Mouse (Mus musculus): ENCODE results near the gene Zdhhc17. TPM values are rescaled to one million over a fixed set of nuclear protein-coding genes. Genes with fewer than 3 reads are reported as not detected.

The Zdhhc17 gene
- polyA plus RNA-seq, 1 experiment, result 31.6 TPM

DNA sequence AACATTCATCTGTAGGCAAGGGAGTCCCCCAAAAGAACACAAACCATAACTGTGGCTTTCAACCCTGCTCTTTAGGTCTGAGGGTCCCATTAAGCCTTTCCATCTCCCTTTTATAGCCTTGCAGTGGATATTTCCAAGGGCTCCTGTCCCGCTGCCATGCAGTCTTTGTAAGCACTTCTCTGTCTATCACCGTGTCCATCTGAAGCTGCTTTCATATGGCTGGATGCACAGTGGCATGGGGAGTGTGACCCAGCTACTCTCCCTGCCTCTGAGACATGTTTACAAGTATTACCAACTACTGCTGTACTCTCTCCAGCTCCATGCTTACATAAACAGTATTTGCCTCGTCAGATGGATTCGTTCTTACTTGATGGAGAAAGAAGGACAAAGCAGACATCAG is 62.4 kb downstream of the Zdhhc17 start:
- H3K27ac ChIP-seq (ENCODE audit: insufficient read depth, low read length), result no peak overlapping the region
- 0 out of 2 replicates have a peak, but pooled peaks cover 2% of the 10 kb centered on the region for H3K4me1 ChIP-seq (ENCODE audit: control insufficient read depth, insufficient read depth, low read length)
- TF ChIP-seq POLR2A (IDR thresholded peaks at IDR 0.05; ENCODE audit: low read depth, low read length), result no peak
- no peak for TF ChIP-seq CTCF (IDR thresholded peaks at IDR 0.05; ENCODE audit: borderline replicate concordance, insufficient read depth, low read length)
- no peak overlapping the region for H3K4me3 ChIP-seq (ENCODE audit: insufficient read depth, low read length)

DNA sequence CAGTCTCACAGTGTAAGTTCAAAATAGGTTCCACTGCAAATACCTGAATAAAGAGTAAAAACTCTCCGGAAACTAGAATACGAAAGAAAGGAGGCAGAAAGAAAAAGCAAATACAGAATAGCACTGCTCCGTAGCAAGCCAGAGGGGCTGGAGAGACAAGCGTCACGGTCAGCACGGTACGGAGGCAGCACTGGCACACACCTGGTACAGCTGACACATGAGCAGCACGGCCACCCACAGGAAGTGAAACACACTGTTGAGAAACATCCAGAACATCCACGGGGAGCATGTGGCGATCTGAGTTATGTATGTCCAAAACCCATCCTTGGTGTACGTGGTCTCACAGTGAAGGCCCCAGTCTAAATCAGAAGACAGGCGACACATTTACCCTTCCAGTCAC is 64.0 kb downstream of the Zdhhc17 start:
- H3K4me3 ChIP-seq (ENCODE audit: insufficient read depth, low read length), result no peak overlapping the region
- TF ChIP-seq CTCF (IDR thresholded peaks at IDR 0.05; ENCODE audit: borderline replicate concordance, insufficient read depth, low read length) (no peak), POLR2A (IDR thresholded peaks at IDR 0.05; ENCODE audit: low read depth, low read length) (no peak)
- no peaks in the 10 kb centered on the region for H3K4me1 ChIP-seq (ENCODE audit: control insufficient read depth, insufficient read depth, low read length)
- H3K27ac ChIP-seq (ENCODE audit: insufficient read depth, low read length), result no peak overlapping the region

DNA sequence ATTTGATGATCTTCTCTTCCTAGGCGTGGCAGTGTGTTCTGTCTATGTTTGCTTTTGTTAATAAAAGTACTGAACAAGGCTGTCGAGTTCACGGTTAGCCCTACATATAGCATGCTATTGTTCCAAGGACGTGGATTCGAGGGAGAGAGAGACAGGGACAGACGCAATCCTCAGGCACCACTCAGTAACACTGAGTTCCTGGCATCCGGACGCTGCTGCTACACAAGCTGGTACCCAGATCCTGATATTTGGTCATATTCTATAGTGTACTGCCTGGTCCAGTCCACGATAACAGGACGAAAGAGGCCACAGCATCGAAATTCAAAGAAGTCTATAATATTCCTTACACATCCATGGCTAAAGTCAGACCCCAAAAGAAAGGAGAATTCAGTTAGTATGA is 65.8 kb downstream of the Zdhhc17 start:
- no peaks in the 10 kb centered on the region for H3K4me1 ChIP-seq (ENCODE audit: control insufficient read depth, insufficient read depth, low read length)
- no peak overlapping the region for H3K4me3 ChIP-seq (ENCODE audit: insufficient read depth, low read length)
- H3K27ac ChIP-seq (ENCODE audit: insufficient read depth, low read length), result no peak overlapping the region
- TF ChIP-seq CTCF (IDR thresholded peaks at IDR 0.05; ENCODE audit: borderline replicate concordance, insufficient read depth, low read length), result no peak
- no peak for TF ChIP-seq POLR2A (IDR thresholded peaks at IDR 0.05; ENCODE audit: low read depth, low read length)

DNA sequence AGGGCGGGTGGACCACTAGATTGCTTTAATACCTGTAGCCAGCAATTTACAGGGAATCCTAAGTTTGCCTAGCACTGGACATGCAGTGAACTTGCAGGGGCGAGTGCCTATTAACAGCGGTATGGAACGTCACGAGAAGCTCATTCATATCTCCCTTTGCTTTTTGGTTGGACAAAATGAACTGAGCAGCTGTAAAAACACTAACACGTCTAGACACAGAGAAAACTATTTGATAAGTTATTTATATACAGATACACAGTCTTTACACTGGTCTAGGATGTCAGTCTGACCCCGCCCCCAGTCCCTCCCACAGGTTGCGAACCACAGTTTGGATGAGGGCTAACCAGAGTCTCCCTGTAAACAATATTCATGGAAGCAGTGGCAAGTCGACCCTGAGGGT is 67.1 kb downstream of the Zdhhc17 start:
- TF ChIP-seq POLR2A (IDR thresholded peaks at IDR 0.05; ENCODE audit: low read depth, low read length), result no peak
- TF ChIP-seq CTCF (IDR thresholded peaks at IDR 0.05; ENCODE audit: borderline replicate concordance, insufficient read depth, low read length), result no peak

DNA sequence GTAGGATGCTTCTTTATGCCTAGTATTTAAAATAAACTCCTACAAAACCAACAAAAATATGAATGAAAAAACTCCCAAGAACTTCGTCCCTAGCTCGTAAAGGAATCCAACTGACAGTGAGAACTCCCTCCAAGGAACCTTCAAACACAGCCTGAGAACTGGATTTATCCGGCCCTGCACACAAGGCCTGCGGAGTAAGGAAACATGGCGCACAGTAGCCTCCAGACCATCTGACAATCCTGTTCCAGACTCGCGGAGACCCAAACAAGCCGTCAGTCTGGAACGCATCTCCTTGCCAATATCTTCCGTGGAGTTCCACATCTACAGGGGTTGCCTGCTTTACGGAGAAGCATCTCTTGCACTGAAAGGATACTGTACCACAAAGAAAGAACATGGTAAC is 68.0 kb downstream of the Zdhhc17 start:
- Histone ChIP-seq H3K4me3 (ENCODE audit: insufficient read depth, low read length) (no peak overlapping the region), H3K4me1 (ENCODE audit: control insufficient read depth, insufficient read depth, low read length) (no peaks in the 10 kb centered on the region), H3K27ac (ENCODE audit: insufficient read depth, low read length) (no peak overlapping the region)
- TF ChIP-seq POLR2A (IDR thresholded peaks at IDR 0.05; ENCODE audit: low read depth, low read length), result no peak
- TF ChIP-seq CTCF (IDR thresholded peaks at IDR 0.05; ENCODE audit: borderline replicate concordance, insufficient read depth, low read length), result no peak

More for the DNA sequence above, 67.1 kb downstream of the Zdhhc17 start:
- Histone ChIP-seq H3K27ac (ENCODE audit: insufficient read depth, low read length) (no peak overlapping the region), H3K4me3 (ENCODE audit: insufficient read depth, low read length) (no peak overlapping the region), H3K4me1 (ENCODE audit: control insufficient read depth, insufficient read depth, low read length) (no peaks in the 10 kb centered on the region)

DNA sequence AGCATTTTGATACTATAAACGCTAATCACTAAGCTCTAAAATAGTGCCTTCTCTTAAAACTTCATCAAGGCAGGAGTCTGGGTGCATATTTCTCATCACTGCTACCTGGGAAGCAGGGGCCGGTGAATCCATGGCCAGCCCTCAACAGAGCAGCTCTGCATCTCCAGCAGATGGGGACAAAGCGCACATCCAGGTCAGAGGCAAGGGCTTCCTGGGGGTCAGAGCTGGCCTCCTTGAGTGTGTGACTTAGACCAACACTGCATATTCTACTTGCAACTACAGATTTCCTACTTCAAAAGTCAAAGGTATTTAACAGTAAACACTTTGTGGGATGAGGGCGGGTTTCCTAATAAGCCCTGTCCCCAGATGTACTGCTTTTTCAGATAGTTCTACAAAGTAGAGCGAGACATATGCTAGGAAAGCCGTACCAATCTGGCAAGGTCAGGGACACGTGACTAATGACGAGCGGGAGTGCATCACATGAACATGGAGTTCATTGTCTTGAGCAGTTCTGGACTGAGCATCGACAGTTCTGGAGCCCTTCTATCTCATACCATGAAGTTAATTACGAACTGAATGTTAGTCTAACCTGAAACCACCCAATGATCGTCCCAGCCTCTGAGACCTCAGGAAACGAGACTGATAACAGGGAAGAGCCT is 69.1 kb downstream of the Zdhhc17 start:
- no peak overlapping the region for H3K4me3 ChIP-seq (ENCODE audit: insufficient read depth, low read length)
- no peaks in the 10 kb centered on the region for H3K4me1 ChIP-seq (ENCODE audit: control insufficient read depth, insufficient read depth, low read length)
- no peak for TF ChIP-seq POLR2A (IDR thresholded peaks at IDR 0.05; ENCODE audit: low read depth, low read length)
- TF ChIP-seq CTCF (IDR thresholded peaks at IDR 0.05; ENCODE audit: borderline replicate concordance, insufficient read depth, low read length), result no peak
- no peak overlapping the region for H3K27ac ChIP-seq (ENCODE audit: insufficient read depth, low read length)

DNA sequence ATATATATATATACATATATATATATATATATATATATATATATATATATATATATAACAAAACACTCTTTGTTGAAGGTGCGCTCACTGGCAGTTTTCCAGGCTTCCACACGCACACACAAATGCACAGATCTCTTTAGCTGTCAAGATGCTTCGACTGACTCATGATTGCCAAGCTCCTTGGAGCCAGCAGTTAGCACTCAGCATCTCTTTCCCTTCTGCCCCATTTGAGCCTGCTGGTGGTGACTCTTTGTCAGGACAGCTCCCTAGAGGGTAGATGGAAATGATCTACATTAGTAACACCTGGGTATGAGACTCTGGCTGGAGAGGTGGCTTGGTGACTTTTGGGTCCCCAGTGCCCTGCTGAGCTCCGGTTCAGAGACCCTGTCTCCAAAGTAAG is 70.2 kb downstream of the Zdhhc17 start:
- no peak for TF ChIP-seq CTCF (IDR thresholded peaks at IDR 0.05; ENCODE audit: borderline replicate concordance, insufficient read depth, low read length)
- no peak for TF ChIP-seq POLR2A (IDR thresholded peaks at IDR 0.05; ENCODE audit: low read depth, low read length)
- H3K4me3 ChIP-seq (ENCODE audit: insufficient read depth, low read length), result no peak overlapping the region
- no peaks in the 10 kb centered on the region for H3K4me1 ChIP-seq (ENCODE audit: control insufficient read depth, insufficient read depth, low read length)
- no peak overlapping the region for H3K27ac ChIP-seq (ENCODE audit: insufficient read depth, low read length)

DNA sequence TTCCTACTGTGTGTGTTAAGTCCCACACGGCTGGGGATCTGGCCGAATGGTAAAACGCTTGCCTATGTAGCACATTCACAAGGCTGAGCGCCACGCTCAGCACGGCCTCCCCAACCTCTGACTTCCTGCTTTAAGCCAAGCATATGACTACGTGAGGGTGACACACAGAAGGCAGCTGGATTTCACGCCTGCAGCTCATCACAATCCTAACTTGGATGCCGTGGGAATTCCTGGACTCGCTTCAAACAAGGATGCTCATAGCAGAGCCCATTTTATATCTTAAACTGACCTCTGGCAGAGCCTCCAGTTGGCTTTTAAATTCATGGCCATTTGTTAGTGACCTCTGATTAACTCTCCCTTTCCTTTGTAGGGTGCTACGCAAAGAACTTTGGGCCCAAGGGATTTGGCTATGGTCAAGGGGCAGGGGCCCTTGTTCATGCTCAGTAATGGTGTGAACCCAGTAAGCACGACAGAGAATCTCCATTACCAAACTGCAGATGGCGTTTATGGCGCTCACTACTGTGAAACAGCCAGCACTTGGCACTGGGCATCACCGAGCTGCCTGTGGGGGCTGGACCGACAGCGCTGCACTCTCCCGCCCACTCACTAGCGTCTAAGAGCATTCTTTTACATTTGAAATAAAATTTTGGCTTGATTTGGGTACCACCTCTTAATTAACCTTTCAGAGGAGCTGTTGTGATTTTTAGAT is 70.9 kb downstream of the Zdhhc17 start:
- Histone ChIP-seq H3K4me3 (ENCODE audit: insufficient read depth, low read length) (no peak overlapping the region), H3K27ac (ENCODE audit: insufficient read depth, low read length) (no peak overlapping the region), H3K4me1 (ENCODE audit: control insufficient read depth, insufficient read depth, low read length) (no peaks in the 10 kb centered on the region)
- TF ChIP-seq POLR2A (IDR thresholded peaks at IDR 0.05; ENCODE audit: low read depth, low read length) (no peak), CTCF (IDR thresholded peaks at IDR 0.05; ENCODE audit: borderline replicate concordance, insufficient read depth, low read length) (no peak)

DNA sequence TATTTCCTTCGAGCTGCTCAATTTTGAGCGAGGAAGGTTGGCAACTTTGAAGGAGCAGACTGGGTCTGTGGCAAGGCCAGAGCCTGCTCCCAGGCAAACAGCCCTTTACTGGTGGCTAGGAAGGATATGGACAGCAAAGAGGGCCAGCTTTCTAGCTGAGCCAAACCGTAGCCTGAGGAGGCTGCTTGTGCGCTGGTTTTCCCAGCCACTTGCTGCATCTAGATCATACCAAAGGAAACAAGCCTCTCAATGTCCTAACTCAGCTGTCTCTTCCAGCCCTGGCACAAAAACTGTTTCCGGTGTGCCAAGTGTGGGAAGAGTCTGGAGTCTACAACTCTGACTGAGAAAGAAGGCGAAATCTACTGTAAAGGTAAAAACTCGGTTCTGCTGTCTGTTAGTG is 71.6 kb downstream of the Zdhhc17 start:
- no peaks in the 10 kb centered on the region for H3K4me1 ChIP-seq (ENCODE audit: control insufficient read depth, insufficient read depth, low read length)

DNA sequence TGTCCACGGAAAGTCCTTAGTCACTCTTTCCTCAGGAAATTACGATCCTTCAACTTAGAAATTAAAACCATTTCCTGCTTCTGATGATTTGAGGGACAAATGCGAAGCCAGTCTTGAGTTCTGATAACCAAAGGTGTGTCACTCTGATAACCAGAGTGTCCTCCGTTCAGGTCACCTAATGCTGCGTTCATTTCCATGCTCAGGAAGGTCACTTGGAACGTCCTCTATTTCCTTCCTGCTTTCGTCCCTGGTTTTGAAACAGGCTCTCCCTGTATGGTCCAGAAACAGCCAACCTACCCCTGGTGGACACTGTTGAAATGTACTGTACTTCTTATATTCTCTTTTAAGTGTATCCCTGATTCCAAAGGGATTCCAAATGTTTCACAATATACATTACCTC is 74.3 kb downstream of the Zdhhc17 start:
- no peak for TF ChIP-seq POLR2A (IDR thresholded peaks at IDR 0.05; ENCODE audit: low read depth, low read length)
- no peak for TF ChIP-seq CTCF (IDR thresholded peaks at IDR 0.05; ENCODE audit: borderline replicate concordance, insufficient read depth, low read length)

More for the DNA sequence above, 71.6 kb downstream of the Zdhhc17 start:
- TF ChIP-seq POLR2A (IDR thresholded peaks at IDR 0.05; ENCODE audit: low read depth, low read length) (no peak), CTCF (IDR thresholded peaks at IDR 0.05; ENCODE audit: borderline replicate concordance, insufficient read depth, low read length) (no peak)
- H3K27ac ChIP-seq (ENCODE audit: insufficient read depth, low read length), result no peak overlapping the region
- no peak overlapping the region for H3K4me3 ChIP-seq (ENCODE audit: insufficient read depth, low read length)

More for the DNA sequence above, 74.3 kb downstream of the Zdhhc17 start:
- Histone ChIP-seq H3K4me1 (ENCODE audit: control insufficient read depth, insufficient read depth, low read length) (peaks cover 8% of the 10 kb centered on the region), H3K4me3 (ENCODE audit: insufficient read depth, low read length) (no peak overlapping the region), H3K27ac (ENCODE audit: insufficient read depth, low read length) (no peak overlapping the region)

Data from embryonic fibroblast, embryonic 13.5 days (primary cell).